Mouse (Mus musculus): ENCODE data around the gene Madd.
"Not testable (repeated sequence)": the region's sequence is repeated elsewhere in the genome, so short reads cannot be mapped to it uniquely, and the experiment has no call there.

Gene Madd

GRCm38 (mm10) chr2:91121011-91121410, 62.6 kb downstream of the Madd start:
- DNase-seq, result no peak

- no peak for DNase-seq
Measured at GRCm38 (mm10) chr2:91120261-91120671, 63.4 kb downstream of the Madd start.

- no peak for DNase-seq
Measured at GRCm38 (mm10) chr2:91119551-91119950, 64.1 kb downstream of the Madd start.

- DNase-seq, result no peak
Measured at GRCm38 (mm10) chr2:91119061-91119460, 64.6 kb downstream of the Madd start.

GRCm38 (mm10) chr2:91118647-91119046, 65.0 kb downstream of the Madd start:
- DNase-seq, result no peak

- DNase-seq, result no peak
Measured at GRCm38 (mm10) chr2:91117585-91118275, 65.9 kb downstream of the Madd start, which contains the start of gene Mybpc3. Gene Mybpc3 (plus strand): TSS chr2:91118144.

GRCm38 (mm10) chr2:91116842-91117241, 66.8 kb downstream of the Madd start:
- DNase-seq, result no peak

- no peak for DNase-seq
Measured at GRCm38 (mm10) chr2:91115578-91115970, 68.1 kb downstream of the Madd start.

- DNase-seq, result peak; percentile 48 to 52
Measured at GRCm38 (mm10) chr2:91114781-91115577, 68.7 kb downstream of the Madd start.

- no peak for DNase-seq
Measured at GRCm38 (mm10) chr2:91113852-91114251, 69.8 kb downstream of the Madd start.

- DNase-seq, result no peak
Measured at GRCm38 (mm10) chr2:91113334-91113733, 70.3 kb downstream of the Madd start.

GRCm38 (mm10) chr2:91112491-91112890, 71.1 kb downstream of the Madd start:
- DNase-seq, result no peak

GRCm38 (mm10) chr2:91111832-91112231, 71.8 kb downstream of the Madd start:
- not testable (repeated sequence) for DNase-seq

- no peak for DNase-seq
Measured at GRCm38 (mm10) chr2:91110429-91110828, 73.2 kb downstream of the Madd start.

- DNase-seq, result no peak
Measured at GRCm38 (mm10) chr2:91109807-91110385, 73.7 kb downstream of the Madd start.

GRCm38 (mm10) chr2:91109241-91109640, 74.4 kb downstream of the Madd start:
- no peak for DNase-seq

- no peak for DNase-seq
Measured at GRCm38 (mm10) chr2:91108156-91108555, 75.5 kb downstream of the Madd start.

- DNase-seq, result peak; percentile 96 to 97
Measured at GRCm38 (mm10) chr2:91101124-91101740, 82.4 kb downstream of the Madd start.

GRCm38 (mm10) chr2:91098156-91098555, 85.5 kb downstream of the Madd start:
- DNase-seq, result no peak

GRCm38 (mm10) chr2:91097015-91097414, 86.6 kb downstream of the Madd start:
- DNase-seq, result peak; percentile 59 to 60

GRCm38 (mm10) chr2:91096524-91096923, 87.1 kb downstream of the Madd start:
- peak; percentile 83 to 85 for DNase-seq

- no peak for DNase-seq
Measured at GRCm38 (mm10) chr2:91090827-91091226, 92.8 kb downstream of the Madd start.

GRCm38 (mm10) chr2:91090208-91090607, 93.4 kb downstream of the Madd start:
- no peak for DNase-seq
